Mouse (Mus musculus) liver, embryonic 11.5 days (tissue): Measurements from ENCODE around the gene Gpr183. TPM values are rescaled to one million over a fixed set of nuclear protein-coding genes. Genes with fewer than 3 reads are reported as not detected.
A peak's percentile ranks its signal among the peaks of the same experiment; 100 is the strongest.

Experiments
- ATAC-seq: fragments of 200-750 bp; cut with Nextera tagmentation; replicated peaks from 2 replicates; pipeline ENCODE4 v1.8.0; 2017; ENCODE audit warnings: moderate number of reproducible peaks, mild to moderate bottlenecking, moderate TSS enrichment, moderate library complexity; ENCODE audit not compliant: low FRiP score
- DNase-seq: peaks from one replicate; pipeline ENCODE4 v3.0.0-alpha.2; 2017; ENCODE audit warnings: low spot score
- H3K27ac ChIP-seq: fragments of 300-500 bp; sonication (generic); 2 replicates; pipeline ENCODE4 v1.5.1; 2014; ENCODE audit warnings: mild to moderate bottlenecking, low read depth, low read length, control low read depth
- H3K27me3 ChIP-seq: fragments of 300-500 bp; sonication (generic); replicated peaks from 2 replicates; pipeline ENCODE4 v1.6.1; 2014; ENCODE audit warnings: low read length, mixed read lengths; ENCODE audit not compliant: control insufficient read depth, insufficient read depth
- H3K36me3 ChIP-seq: fragments of 300-500 bp; sonication (generic); 2 replicates; pipeline ENCODE4 v1.6.1; 2014; ENCODE audit warnings: mild to moderate bottlenecking, low read length, moderate library complexity, mixed read lengths; ENCODE audit not compliant: control insufficient read depth, insufficient read depth
- H3K4me1 ChIP-seq: fragments of 300-500 bp; sonication (generic); replicated peaks from 2 replicates; pipeline ENCODE4 v1.6.1; 2014; ENCODE audit warnings: low read length, mixed read lengths; ENCODE audit not compliant: control insufficient read depth, insufficient read depth
- H3K4me2 ChIP-seq: fragments of 300-500 bp; sonication (generic); 2 replicates; pipeline ENCODE4 v1.6.1; 2014; ENCODE audit warnings: mild to moderate bottlenecking, control low read depth, moderate library complexity
- H3K4me3 ChIP-seq: fragments of 300-500 bp; sonication (generic); 2 replicates; pipeline ENCODE4 v1.5.1; 2014; ENCODE audit warnings: low read depth, low read length, control low read depth
- H3K9ac ChIP-seq: fragments of 300-500 bp; sonication (generic); 2 replicates; pipeline ENCODE4 v1.6.1; 2014; ENCODE audit warnings: low read depth, low read length, control low read depth
- H3K9me3 ChIP-seq: fragments of 300-500 bp; sonication (generic); 2 replicates; pipeline ENCODE4 v1.6.1; 2016; ENCODE audit warnings: low read length, inconsistent platforms, mixed read lengths; ENCODE audit not compliant: control insufficient read depth
- WGBS: fragments of 180-500 bp; shearing (Covaris S2); extraction: QIAGEN DNeasy Blood & Tissue Kit; methylation state at CpG from one replicate; pipeline ENCODE4 v1.1.7; 2014; 5-methylcytosine and 5-hydroxymethylcytosine counted together
- polyA plus RNA-seq: library from polyadenylated mRNA; unstranded; fragments of >200 nt; fragmentation: Nextera tagmentation; extraction: Ambion mirVana; gene quantifications from 2 replicates; pipeline ENCODE4 v1.2.1, GENCODE M21; 2014

Gpr183 gene
- polyA plus RNA-seq, 1 experiment from 2014 or later = 3.9 TPM

DNA sequence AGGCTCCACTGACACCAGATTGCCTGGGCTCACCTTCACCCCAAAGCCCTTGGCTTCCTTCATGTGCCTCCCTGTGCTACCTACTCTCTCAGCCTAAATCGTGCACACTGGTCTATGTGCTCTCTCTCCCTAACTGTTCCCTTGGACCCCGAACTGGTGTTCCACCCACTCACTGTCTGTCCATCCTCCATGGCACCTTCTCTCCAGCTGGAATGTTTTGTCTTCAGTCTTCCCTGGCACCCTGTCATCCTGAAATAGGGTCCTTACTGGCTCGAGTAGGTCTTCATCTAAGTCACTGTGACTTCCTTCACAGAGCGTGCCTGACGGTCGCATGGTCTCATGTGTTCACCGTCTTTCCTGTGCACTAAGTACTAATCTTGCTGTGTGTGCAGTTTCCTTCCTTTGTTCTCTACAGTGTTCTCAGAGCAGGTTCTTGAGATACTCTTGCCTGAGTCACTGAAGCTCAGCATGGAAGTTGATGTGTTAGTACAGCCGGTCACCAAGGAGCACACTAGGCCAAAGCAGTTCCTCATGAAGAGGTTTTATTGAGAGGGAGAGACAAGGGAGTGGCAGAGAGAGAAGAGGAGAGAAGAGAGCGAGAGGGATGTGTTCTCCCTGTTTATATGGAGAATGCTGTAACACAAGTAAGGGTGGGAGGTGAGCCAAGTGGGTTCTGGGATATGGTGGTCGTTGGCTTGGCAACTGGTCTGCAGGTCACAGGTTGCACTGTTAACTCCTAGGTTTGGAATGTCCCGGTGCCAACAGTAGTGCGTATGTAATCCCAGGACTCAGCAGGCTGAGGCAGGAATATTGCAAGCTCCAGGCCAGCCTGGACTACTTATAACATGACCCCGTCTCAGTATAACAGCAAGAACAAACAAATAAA lies 27.6 kb upstream of the Gpr183 start:
- H3K27ac ChIP-seq = no peak overlapping the region
- no peaks in the 10 kb centered on the region for H3K27me3 ChIP-seq
- 78% methylated on average over 13 of the region's 13 CpGs for WGBS
- DNase-seq = no peak
- no peak overlapping the region for H3K4me2 ChIP-seq
- H3K4me3 ChIP-seq = no peak overlapping the region
- H3K4me1 ChIP-seq = no peaks in the 10 kb centered on the region
- 0 out of 2 replicates have a peak, but pooled peaks have one; percentile 19 for ATAC-seq
- no peak overlapping the region for H3K9ac ChIP-seq
- H3K9me3 ChIP-seq = no peaks in the 10 kb centered on the region
- no peaks in the 10 kb centered on the region for H3K36me3 ChIP-seq

DNA sequence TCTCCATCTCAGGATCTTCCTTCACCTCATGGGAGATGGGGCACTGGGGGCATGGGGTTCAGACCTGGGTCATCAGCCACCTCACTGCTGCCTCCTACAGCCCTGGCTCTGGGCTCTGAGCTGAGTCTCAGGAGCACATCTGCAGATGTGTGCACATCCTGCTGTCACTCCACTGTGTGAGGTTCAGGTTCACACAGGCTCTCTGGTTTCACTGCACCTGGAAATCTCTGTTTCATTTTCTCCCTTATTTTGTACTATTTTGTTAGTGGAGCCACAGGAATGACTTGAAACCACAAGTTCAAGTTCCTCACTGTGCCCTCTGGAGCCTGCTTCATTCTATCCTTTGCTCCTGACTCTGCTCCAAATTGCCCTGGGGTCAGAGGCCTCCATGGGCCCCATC lies 26.9 kb upstream of the Gpr183 start:
- H3K4me2 ChIP-seq = no peak overlapping the region
- no peak for ATAC-seq
- no peak overlapping the region for H3K9ac ChIP-seq
- DNase-seq = no peak
- H3K4me1 ChIP-seq = no peaks in the 10 kb centered on the region
- H3K27ac ChIP-seq = no peak overlapping the region
- H3K27me3 ChIP-seq = no peaks in the 10 kb centered on the region
- H3K36me3 ChIP-seq = no peaks in the 10 kb centered on the region
- no peaks in the 10 kb centered on the region for H3K9me3 ChIP-seq
- H3K4me3 ChIP-seq = no peak overlapping the region

GRCm38 (mm10) chr14:121990897-121991296 lies 25.9 kb upstream of the Gpr183 start:
- 85% methylated on average over 6 of the region's 6 CpGs for WGBS
- ATAC-seq (no peak), DNase-seq (no peak)
- Histone ChIP-seq H3K27me3 (no peaks in the 10 kb centered on the region), H3K9me3 (no peaks in the 10 kb centered on the region), H3K4me2 (no peak overlapping the region), H3K4me1 (0 out of 2 replicates have a peak, but pooled peaks cover 3% of the 10 kb centered on the region), H3K4me3 (no peak overlapping the region), H3K27ac (no peak overlapping the region), H3K9ac (no peak overlapping the region), H3K36me3 (no peaks in the 10 kb centered on the region)

DNA sequence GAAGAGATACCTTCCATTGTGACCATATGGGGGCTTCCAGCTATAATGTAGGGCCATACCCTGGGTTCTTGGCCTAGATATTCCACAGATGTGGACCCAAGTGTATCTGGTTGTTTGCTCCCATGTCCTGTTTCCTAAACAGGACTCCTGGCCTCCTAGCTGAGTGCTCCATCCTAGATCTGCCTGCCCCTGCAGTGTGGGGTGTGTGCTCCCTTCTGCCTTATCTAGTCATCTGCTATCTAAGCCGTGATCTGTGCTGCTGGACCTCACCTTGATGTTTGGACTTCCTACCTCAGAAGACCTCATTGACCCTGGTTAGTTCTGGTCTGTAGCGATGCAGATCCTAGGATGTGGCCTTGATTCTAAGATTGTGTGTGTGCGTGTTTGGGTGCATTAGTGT lies 24.9 kb upstream of the Gpr183 start:
- H3K9ac ChIP-seq = no peak overlapping the region
- no peak overlapping the region for H3K27ac ChIP-seq
- 77% methylated on average over 3 of the region's 3 CpGs for WGBS
- no peaks in the 10 kb centered on the region for H3K9me3 ChIP-seq
- no peak for DNase-seq
- H3K4me1 ChIP-seq = peaks cover 6% of the 10 kb centered on the region; the same call in 1 of the 2 replicates
- no peak overlapping the region for H3K4me2 ChIP-seq
- H3K27me3 ChIP-seq = no peaks in the 10 kb centered on the region
- H3K4me3 ChIP-seq = no peak overlapping the region
- no peak for ATAC-seq
- H3K36me3 ChIP-seq = no peaks in the 10 kb centered on the region

- H3K9me3 ChIP-seq = no peaks in the 10 kb centered on the region
- no peak overlapping the region for H3K4me2 ChIP-seq
- no peak overlapping the region for H3K4me3 ChIP-seq
- H3K9ac ChIP-seq = no peak overlapping the region
- no peaks in the 10 kb centered on the region for H3K36me3 ChIP-seq
- 85% methylated on average over 3 of the region's 3 CpGs for WGBS
- H3K4me1 ChIP-seq = peaks cover 6% of the 10 kb centered on the region; the same call in 1 of the 2 replicates
- ATAC-seq (no peak), DNase-seq (peak; percentile 9)
- no peaks in the 10 kb centered on the region for H3K27me3 ChIP-seq
- H3K27ac ChIP-seq = no peak overlapping the region
Measured at GRCm38 (mm10) chr14:121989331-121989730, 24.3 kb upstream of the Gpr183 start.

GRCm38 (mm10) chr14:121987691-121988090 lies 22.7 kb upstream of the Gpr183 start:
- Histone ChIP-seq H3K4me3 (no peak overlapping the region), H3K4me2 (no peak overlapping the region), H3K27ac (no peak overlapping the region), H3K27me3 (no peaks in the 10 kb centered on the region), H3K36me3 (no peaks in the 10 kb centered on the region), H3K9ac (no peak overlapping the region), H3K9me3 (no peaks in the 10 kb centered on the region), H3K4me1 (peaks cover 14% of the 10 kb centered on the region)
- 74% methylated on average over 4 of the region's 4 CpGs for WGBS
- ATAC-seq = no peak
- DNase-seq = peak; percentile 24

DNA sequence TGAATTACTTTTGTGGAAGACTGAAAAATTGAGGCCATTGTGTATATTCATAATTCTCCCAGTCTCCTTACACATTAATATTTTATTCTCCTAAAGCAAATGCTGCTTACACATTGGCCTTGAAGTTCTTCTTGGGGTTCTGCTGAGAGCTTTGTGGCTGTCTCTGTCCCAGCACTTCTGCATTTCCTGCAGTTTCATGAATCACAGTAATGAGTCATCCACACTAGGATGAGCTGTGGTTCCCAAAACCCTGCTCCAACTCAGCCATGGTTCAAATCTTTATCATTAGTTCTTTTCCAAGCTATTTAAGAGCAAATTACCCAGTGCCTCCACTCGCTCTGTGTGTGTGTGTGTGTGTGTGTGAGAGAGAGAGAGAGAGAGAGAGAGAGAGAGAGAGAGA lies 22.3 kb upstream of the Gpr183 start:
- 72% methylated on average over 1 of the region's 1 CpGs for WGBS
- ATAC-seq = no peak
- peaks cover 15% of the 10 kb centered on the region for H3K4me1 ChIP-seq
- H3K27me3 ChIP-seq = no peaks in the 10 kb centered on the region
- H3K9me3 ChIP-seq = no peaks in the 10 kb centered on the region
- DNase-seq = peak; percentile 24
- H3K27ac ChIP-seq = no peak overlapping the region
- H3K4me2 ChIP-seq = no peak overlapping the region
- no peaks in the 10 kb centered on the region for H3K36me3 ChIP-seq
- H3K4me3 ChIP-seq = no peak overlapping the region
- H3K9ac ChIP-seq = no peak overlapping the region

GRCm38 (mm10) chr14:121986028-121986427 lies 21.0 kb upstream of the Gpr183 start:
- Histone ChIP-seq H3K4me1 (peaks cover 15% of the 10 kb centered on the region), H3K4me2 (no peak overlapping the region), H3K36me3 (no peaks in the 10 kb centered on the region), H3K27ac (no peak overlapping the region), H3K4me3 (no peak overlapping the region), H3K27me3 (no peaks in the 10 kb centered on the region), H3K9me3 (no peaks in the 10 kb centered on the region), H3K9ac (no peak overlapping the region)
- DNase-seq (peak; percentile 26), ATAC-seq (no peak)
- 60% methylated on average over 6 of the region's 6 CpGs for WGBS

DNA sequence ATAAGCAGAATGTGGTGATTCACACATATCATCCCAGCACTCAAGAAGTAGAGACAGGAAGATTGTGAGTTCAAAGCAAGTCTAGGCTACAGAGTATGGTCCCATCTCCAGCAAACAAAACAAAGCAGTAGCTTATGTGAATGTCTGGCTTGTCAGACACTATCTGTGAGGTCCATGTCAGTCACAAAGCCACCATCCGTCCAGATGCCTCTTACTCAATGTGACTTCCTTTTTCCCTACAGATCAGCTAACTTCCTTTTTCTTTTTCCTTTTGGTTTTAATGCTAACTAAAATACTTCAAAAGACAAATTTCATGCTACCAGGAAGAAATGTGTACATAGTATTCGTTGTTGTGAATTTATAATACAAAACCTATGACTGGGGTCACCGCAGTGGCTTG lies 20.5 kb upstream of the Gpr183 start:
- H3K27ac ChIP-seq = no peak overlapping the region
- no peak for ATAC-seq

More for the DNA sequence above, 20.5 kb upstream of the Gpr183 start:
- Histone ChIP-seq H3K27me3 (no peaks in the 10 kb centered on the region), H3K9me3 (no peaks in the 10 kb centered on the region), H3K36me3 (no peaks in the 10 kb centered on the region), H3K4me3 (no peak overlapping the region), H3K4me1 (peaks cover 15% of the 10 kb centered on the region), H3K9ac (no peak overlapping the region), H3K4me2 (no peak overlapping the region)
- DNase-seq = peak; percentile 4
- 40% methylated on average over 3 of the region's 3 CpGs for WGBS
